Mouse (Mus musculus) bone marrow macrophage, adult 2 months (primary cell): Measurements from ENCODE around the gene Slc8b1.

Experiments
- CTCF ChIP-seq: IDR thresholded peaks from 2 replicates; pipeline ENCODE4 v1.5.1; 2012; ENCODE audit warnings: low read depth, mild to moderate bottlenecking, low read length, moderate library complexity
- POLR2A ChIP-seq: IDR thresholded peaks from 2 replicates; pipeline ENCODE4 v1.6.1; 2012; ENCODE audit warnings: mild to moderate bottlenecking, low read depth, low read length, borderline replicate concordance

DNA sequence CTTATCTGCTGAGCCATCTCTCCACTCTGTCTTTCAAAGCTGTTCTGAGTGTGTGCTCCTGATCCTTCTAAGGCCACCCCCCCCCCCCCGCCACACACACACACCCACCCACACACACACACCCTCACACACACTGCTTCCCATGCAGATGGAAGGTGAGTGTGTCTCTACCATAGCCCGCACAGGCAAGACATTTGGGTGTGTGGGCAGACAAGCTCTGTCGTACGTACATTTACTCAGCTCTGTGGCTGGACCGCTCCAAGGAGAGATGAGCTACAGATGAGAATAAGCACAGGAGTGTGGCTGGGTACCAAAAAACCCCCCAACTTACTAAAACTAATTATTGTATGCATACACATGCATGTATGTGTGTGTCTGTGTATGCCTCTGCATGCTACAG lies 39.7 kb downstream of the Slc8b1 start:
- TF ChIP-seq CTCF (no peak), POLR2A (no peak)
